Mouse (Mus musculus) lung, postnatal 0 days (tissue): ENCODE data around the gene Tspan3. TPM values are rescaled to one million over a fixed set of nuclear protein-coding genes. Genes with fewer than 3 reads are reported as not detected.

Experiments used
- ATAC-seq: fragments of 200-750 bp; cut with Nextera tagmentation; 2 replicates; pipeline ENCODE4 v1.8.0; 2017; ENCODE audit warnings: moderate library complexity
- DNase-seq: peaks from one replicate; pipeline ENCODE4 v3.0.0-alpha.2; 2016; ENCODE audit warnings: low spot score
- H3K27ac ChIP-seq: fragments of 300-500 bp; sonication (generic); 2 replicates; pipeline ENCODE4 v1.5.1; 2014; ENCODE audit warnings: antibody characterized with exemption, mild to moderate bottlenecking, low read length, mixed read lengths
- H3K27me3 ChIP-seq: fragments of 300-500 bp; sonication (generic); replicated peaks from 2 replicates; pipeline ENCODE4 v1.6.1; 2014; ENCODE audit warnings: low read length, mixed read lengths; ENCODE audit not compliant: insufficient read depth
- H3K36me3 ChIP-seq: fragments of 300-500 bp; sonication (generic); 2 replicates; pipeline ENCODE4 v1.6.1; 2014; ENCODE audit warnings: low read length, mixed read lengths; ENCODE audit not compliant: insufficient read depth
- H3K4me1 ChIP-seq: fragments of 300-500 bp; sonication (generic); 2 replicates; pipeline ENCODE4 v1.6.1; 2014; ENCODE audit warnings: antibody characterized with exemption, low read depth, low read length, mixed read lengths; ENCODE audit not compliant: insufficient read depth
- H3K4me2 ChIP-seq: fragments of 300-500 bp; sonication (generic); replicated peaks from 2 replicates; pipeline ENCODE4 v1.6.1; 2014; ENCODE audit warnings: low read depth, mild to moderate bottlenecking, low read length, moderate library complexity, mixed read lengths
- H3K4me3 ChIP-seq: fragments of 300-500 bp; sonication (generic); 2 replicates; pipeline ENCODE4 v1.5.1; 2014; ENCODE audit warnings: low read depth, low read length
- H3K9ac ChIP-seq: fragments of 300-500 bp; sonication (generic); replicated peaks from 2 replicates; pipeline ENCODE4 v1.6.1; 2014; ENCODE audit warnings: low read depth, mild to moderate bottlenecking
- H3K9me3 ChIP-seq: fragments of 300-500 bp; sonication (generic); 2 replicates; pipeline ENCODE4 v1.6.1; 2016; ENCODE audit warnings: low read length, mixed read lengths
- CTCF ChIP-seq: IDR thresholded peaks from 2 replicates; pipeline ENCODE4 v1.5.1; 2016; ENCODE audit warnings: antibody characterized with exemption, mild to moderate bottlenecking
- EP300 ChIP-seq: IDR thresholded peaks from 2 replicates; pipeline ENCODE4 v1.6.1; 2016; ENCODE audit warnings: antibody characterized with exemption, mild to moderate bottlenecking, control low read depth
- WGBS: fragments of 180-500 bp; shearing (Covaris S2); extraction: QIAGEN DNeasy Blood & Tissue Kit; methylation state at CpG from one replicate; pipeline ENCODE4 v1.1.7; 2014; 5-methylcytosine and 5-hydroxymethylcytosine counted together
- polyA plus RNA-seq: library from polyadenylated mRNA; unstranded; fragments of >200 nt; fragmentation: Nextera tagmentation; extraction: Ambion mirVana; gene quantifications from 2 replicates; pipeline ENCODE4 v1.2.1, GENCODE M21; 2015

Tspan3 gene
- polyA plus RNA-seq, 1 experiment from 2014 or later: 190 TPM

DNA sequence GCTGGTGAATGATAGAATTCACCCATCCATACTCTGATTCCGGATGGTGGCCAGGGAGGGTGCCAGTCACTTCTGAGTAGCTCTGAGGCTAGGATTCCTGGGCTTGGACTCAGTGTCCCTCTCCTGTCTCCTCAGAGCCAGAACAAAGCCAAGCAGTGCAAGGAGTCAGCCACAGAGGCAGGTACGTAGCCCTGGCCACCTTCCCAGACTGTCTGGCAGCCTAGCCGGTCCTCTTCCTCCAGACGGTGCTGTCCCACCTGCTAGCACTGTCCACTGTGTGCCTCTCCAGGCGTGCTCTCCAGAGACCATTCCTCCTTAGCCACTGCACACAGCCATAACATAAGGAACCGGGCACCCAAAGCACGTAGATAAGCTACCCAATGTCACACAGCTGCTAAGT, 41.7 kb downstream of the Tspan3 start:
- H3K36me3 ChIP-seq: no peaks in the 10 kb centered on the region
- H3K27ac ChIP-seq: no peak overlapping the region
- DNase-seq: no peak
- H3K4me3 ChIP-seq: no peak overlapping the region
- TF ChIP-seq EP300: no peak
- no peak for TF ChIP-seq CTCF
- no peak for ATAC-seq
- H3K27me3 ChIP-seq: no peaks in the 10 kb centered on the region
- H3K4me1 ChIP-seq: peaks cover 3% of the 10 kb centered on the region; the same call in 1 of the 2 replicates
- no peak overlapping the region for H3K4me2 ChIP-seq
- no peak overlapping the region for H3K9ac ChIP-seq
- WGBS: 62% methylated on average over 7 of the region's 7 CpGs
- H3K9me3 ChIP-seq: no peaks in the 10 kb centered on the region

DNA sequence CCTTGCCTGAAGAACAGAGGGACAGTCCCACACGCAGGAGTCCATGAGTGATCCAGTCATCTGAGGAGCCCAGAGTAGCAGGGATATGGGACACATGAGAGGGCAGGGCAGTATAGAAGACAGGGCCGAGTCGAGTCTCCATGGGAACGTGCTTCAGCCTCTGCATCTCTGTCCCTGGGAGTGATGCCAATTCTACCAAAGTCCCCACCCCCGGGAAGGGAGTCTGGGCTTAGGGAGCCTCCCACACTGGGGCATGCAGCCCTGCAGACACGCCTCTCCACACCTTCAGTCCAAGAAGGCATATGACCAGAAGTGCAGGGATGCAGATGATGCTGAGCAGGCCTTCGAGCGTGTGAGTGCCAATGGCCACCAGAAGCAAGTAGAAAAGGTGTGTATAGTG, 42.3 kb downstream of the Tspan3 start:
- no peak overlapping the region for H3K27ac ChIP-seq
- no peak overlapping the region for H3K9ac ChIP-seq
- DNase-seq (peak; percentile 48), ATAC-seq (no peak)
- no peaks in the 10 kb centered on the region for H3K27me3 ChIP-seq
- TF ChIP-seq CTCF (no peak), EP300 (no peak)
- H3K4me2 ChIP-seq: no peak overlapping the region
- H3K4me3 ChIP-seq: no peak overlapping the region
- peaks cover 5% of the 10 kb centered on the region; the same call in 1 of the 2 replicates for H3K4me1 ChIP-seq
- no peaks in the 10 kb centered on the region for H3K36me3 ChIP-seq
- WGBS: 43% methylated on average over 8 of the region's 8 CpGs
- no peaks in the 10 kb centered on the region for H3K9me3 ChIP-seq

DNA sequence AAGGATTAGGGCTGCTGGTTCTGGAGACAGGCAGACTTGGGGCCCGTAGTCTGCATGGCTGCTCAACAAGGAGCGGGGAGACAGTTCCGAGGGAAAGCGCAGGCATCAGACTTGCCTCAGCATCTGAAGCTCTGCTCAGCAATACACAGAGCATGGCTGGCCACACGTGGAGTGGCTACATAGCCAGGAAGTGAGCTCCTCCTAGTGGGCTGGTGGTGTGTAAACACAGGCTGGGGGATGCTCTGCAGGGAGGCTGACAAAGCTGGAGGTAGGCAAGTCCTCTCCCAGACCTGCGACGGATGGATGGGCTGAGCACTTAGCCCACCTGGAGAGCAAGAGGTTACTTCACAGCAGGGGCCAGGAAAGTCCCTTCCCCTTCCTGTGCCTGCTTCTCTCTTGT, 44.2 kb downstream of the Tspan3 start:
- Histone ChIP-seq H3K27me3 (no peaks in the 10 kb centered on the region), H3K9me3 (no peaks in the 10 kb centered on the region), H3K4me3 (no peak overlapping the region), H3K36me3 (no peaks in the 10 kb centered on the region), H3K4me1 (peaks cover 5% of the 10 kb centered on the region; the same call in 1 of the 2 replicates), H3K27ac (no peak overlapping the region), H3K4me2 (no peak overlapping the region), H3K9ac (no peak overlapping the region)
- 22% methylated on average over 7 of the region's 7 CpGs for WGBS
- peak; percentile 40 for DNase-seq
- no peak for ATAC-seq
- TF ChIP-seq CTCF (peak; percentile 71), EP300 (no peak)

DNA sequence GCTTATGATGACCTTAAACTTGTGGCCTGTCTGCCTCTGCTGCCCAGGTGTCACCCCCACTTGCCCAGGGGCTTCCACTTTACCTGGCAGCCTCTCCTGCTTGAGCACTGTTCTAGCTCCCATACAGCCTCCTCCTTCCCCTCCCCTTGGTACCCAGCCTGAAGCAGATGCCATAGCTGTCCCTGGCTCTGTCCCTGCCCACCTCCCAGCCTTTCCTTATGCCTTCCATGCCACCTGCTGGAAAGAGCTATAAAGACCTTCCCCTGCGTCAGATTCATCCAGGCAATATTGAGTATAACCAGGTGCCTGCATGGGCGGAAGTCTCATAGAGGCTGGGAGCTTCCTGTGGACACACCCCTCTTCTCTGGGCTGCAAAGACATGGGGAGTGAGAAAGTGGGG, 45.6 kb downstream of the Tspan3 start:
- DNase-seq (no peak), ATAC-seq (no peak)
- Histone ChIP-seq H3K9ac (no peak overlapping the region), H3K4me3 (no peak overlapping the region), H3K36me3 (no peaks in the 10 kb centered on the region), H3K27ac (no peak overlapping the region), H3K27me3 (no peaks in the 10 kb centered on the region), H3K4me2 (no peak overlapping the region), H3K9me3 (no peaks in the 10 kb centered on the region), H3K4me1 (peaks cover 5% of the 10 kb centered on the region; the same call in 1 of the 2 replicates)
- 59% methylated on average over 2 of the region's 2 CpGs for WGBS
- TF ChIP-seq CTCF (no peak), EP300 (no peak)

- peak; percentile 99 for TF ChIP-seq CTCF
- TF ChIP-seq EP300: no peak
Measured at GRCm38 (mm10) chr9:56118582-56118981, 46.7 kb downstream of the Tspan3 start.

GRCm38 (mm10) chr9:56118091-56118490, 47.2 kb downstream of the Tspan3 start:
- no peak overlapping the region for H3K9ac ChIP-seq
- ATAC-seq (no peak), DNase-seq (no peak)
- 82% methylated on average over 5 of the region's 5 CpGs for WGBS
- H3K4me2 ChIP-seq: no peak overlapping the region
- peaks cover 5% of the 10 kb centered on the region; the same call in 1 of the 2 replicates for H3K4me1 ChIP-seq
- H3K27me3 ChIP-seq: no peaks in the 10 kb centered on the region
- no peak overlapping the region for H3K4me3 ChIP-seq
- no peak for TF ChIP-seq EP300
- no peak for TF ChIP-seq CTCF
- H3K9me3 ChIP-seq: no peaks in the 10 kb centered on the region
- no peak overlapping the region for H3K27ac ChIP-seq
- no peaks in the 10 kb centered on the region for H3K36me3 ChIP-seq

More at GRCm38 (mm10) chr9:56118582-56118981, 46.7 kb downstream of the Tspan3 start:
- DNase-seq (peak; percentile 86), ATAC-seq (peak; percentile 59)
- H3K36me3 ChIP-seq: no peaks in the 10 kb centered on the region
- H3K4me1 ChIP-seq: peaks cover 5% of the 10 kb centered on the region; the same call in 1 of the 2 replicates
- peak overlapping the region; percentile 70 for H3K4me2 ChIP-seq
- H3K4me3 ChIP-seq: 0 out of 2 replicates have a peak overlapping the region, but pooled peaks have one; percentile 23
- no peaks in the 10 kb centered on the region for H3K9me3 ChIP-seq
- WGBS: 5% methylated on average over 14 of the region's 14 CpGs
- no peak overlapping the region for H3K27ac ChIP-seq
- no peak overlapping the region for H3K9ac ChIP-seq
- H3K27me3 ChIP-seq: no peaks in the 10 kb centered on the region

- Histone ChIP-seq H3K9ac (no peak overlapping the region), H3K36me3 (no peaks in the 10 kb centered on the region), H3K27me3 (no peaks in the 10 kb centered on the region), H3K27ac (no peak overlapping the region), H3K4me3 (no peak overlapping the region), H3K9me3 (no peaks in the 10 kb centered on the region), H3K4me2 (no peak overlapping the region), H3K4me1 (peaks cover 4% of the 10 kb centered on the region)
- DNase-seq (no peak), ATAC-seq (peak; percentile 28; the same call in 1 of the 2 replicates)
- TF ChIP-seq EP300 (no peak), CTCF (no peak)
- 74% methylated on average over 5 of the region's 5 CpGs for WGBS
Measured at GRCm38 (mm10) chr9:56108174-56108573, 57.1 kb downstream of the Tspan3 start.
